Mouse (Mus musculus): ENCODE measurements around the gene Ackr4.

Ackr4 gene

DNA sequence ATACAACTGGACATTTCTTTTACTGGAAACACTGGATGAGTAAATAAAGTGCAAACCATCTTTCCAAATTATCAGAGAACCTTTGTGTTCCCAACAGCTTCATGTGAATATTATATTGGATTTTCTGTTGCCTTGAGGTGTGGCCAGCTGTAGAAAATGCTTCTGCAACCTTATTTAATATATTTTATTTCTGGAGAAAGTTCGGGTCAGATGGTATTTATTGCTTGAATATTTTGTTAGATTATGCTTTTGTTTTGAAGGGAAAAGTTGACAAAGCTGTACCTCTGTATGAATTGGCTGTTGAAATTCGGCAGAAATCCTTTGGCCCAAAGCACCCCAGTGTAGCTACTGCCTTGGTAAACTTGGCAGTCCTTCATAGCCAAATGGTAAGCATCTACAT, 86.4 kb downstream of the Ackr4 start, which contains the start of gene Gm28305:
Gene Gm28305 (plus strand): TSS at position 301 of the 400 bp plus-strand sequence.
- in situ Hi-C loops (cut with MboI), result no loop called here

- in situ Hi-C loops (cut with MboI), result no loop called here
Observed at GRCm38 (mm10) chr9:104039742-104040141, 87.0 kb downstream of the Ackr4 start.

GRCm38 (mm10) chr9:104039031-104039695, 87.6 kb downstream of the Ackr4 start:
- in situ Hi-C loops (cut with MboI), result no loop called here

GRCm38 (mm10) chr9:104038266-104038665, 88.5 kb downstream of the Ackr4 start:
- in situ Hi-C loops (cut with MboI), result no loop called here

DNA sequence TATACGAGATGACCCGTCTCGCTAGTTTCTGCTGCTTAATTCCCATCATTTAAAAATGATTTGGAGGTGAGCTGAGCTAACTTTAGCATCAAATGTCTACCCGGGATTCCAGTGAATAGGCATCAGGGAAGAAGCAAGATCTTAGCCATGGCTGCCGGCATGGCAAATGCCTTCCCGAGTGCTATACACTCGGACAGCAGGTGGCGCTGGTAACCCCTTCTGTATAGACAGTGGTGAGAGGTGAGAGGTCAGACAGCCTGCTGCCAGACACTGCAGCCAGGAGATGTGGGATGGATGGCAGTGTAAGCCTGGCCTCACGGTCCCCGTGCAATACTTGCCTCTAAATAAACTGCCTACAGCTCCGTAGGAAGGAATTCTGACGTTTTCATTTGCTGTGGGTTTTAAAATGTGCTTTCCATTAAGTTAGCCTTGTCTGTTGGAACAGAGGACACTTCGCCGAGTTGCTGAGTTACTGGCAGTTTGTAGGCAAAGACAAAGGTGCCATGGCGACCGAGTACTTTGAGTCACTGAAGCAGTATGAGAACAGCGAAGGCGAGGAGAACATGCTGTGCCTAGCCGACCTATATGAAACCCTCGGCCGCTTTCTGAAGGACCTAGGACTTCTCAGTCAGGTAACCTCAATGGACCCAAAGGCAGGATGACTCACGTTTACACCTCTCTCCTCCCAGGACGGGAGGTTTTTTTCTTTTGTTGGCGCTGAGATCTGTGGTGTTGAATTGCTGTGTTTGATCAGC, 91.3 kb downstream of the Ackr4 start:
- in situ Hi-C loops (cut with MboI), result no loop called here

GRCm38 (mm10) chr9:104034718-104035117, 92.0 kb downstream of the Ackr4 start:
- in situ Hi-C loops (cut with MboI), result no loop called here

- in situ Hi-C loops (cut with MboI), result no loop called here
Observed at GRCm38 (mm10) chr9:104034231-104034630, 92.5 kb downstream of the Ackr4 start.
